Mouse (Mus musculus) embryo, embryonic 10.5 days (tissue): ENCODE results near the gene Foxf1.

Experiments used
- DNase-seq: peaks from one replicate; pipeline ENCODE4 v3.0.0-alpha.2; 2015; ENCODE audit warnings: low spot score

Foxf1 gene

GRCm38 (mm10) chr8:121082218-121083092, 1.7 kb upstream of the Foxf1 start:
- DNase-seq: peak; percentile 42

DNA sequence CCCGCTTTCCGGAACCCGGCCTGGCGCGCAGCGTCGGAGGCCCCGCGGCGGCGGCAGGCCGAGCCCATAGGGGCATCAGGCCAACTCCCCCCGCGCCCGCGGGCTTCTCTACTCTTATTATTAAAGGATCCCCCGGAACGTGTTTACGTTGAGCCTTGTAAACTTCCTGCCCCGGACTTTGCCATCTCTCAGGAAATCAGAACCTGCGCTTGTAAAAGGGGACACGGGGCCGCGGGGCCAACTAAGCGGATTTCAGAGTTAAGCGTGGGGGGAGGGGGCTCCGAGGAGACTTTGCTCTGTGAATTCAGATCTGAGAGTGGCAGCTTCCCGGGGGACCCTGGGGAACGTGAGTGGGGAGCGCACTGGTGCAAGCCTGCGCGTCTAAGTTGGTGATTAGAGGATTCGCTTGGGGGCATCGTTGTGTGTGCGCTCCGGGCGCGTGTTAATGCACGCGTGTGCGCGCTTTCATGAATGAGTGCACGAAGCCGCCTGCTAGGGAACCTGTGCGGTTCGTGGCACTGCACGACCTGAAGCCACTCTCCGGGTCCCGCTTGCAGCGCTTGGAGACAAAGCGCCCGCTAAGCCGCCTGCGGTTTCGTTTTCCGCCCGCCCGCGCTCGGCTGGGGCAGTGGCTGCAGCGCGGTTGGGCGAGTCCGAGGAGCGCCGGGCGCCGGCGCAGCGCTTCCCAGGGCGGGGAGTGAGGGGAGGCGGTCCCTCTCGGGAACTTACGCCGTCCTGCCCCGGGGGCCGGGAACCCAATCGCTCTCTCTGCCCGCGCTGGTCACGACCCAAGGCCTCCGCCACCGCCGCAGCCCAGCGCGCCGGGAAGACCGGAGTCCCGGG, 872 bp upstream of the Foxf1 start:
- peak; percentile 77 for DNase-seq

DNA sequence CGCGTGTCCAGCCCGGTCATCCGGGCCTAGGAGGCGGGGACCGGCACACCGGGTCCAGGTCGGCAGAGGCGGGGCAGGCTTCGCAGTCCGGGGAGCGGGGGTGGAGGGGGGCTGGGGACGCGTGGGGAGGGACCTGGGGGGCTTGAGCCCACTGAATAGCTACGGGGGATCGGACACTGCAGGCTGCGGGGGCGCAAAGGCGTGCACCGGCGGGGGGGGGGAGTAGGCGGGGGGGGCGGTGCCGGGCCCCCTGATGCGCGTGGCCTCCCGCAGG, 313 bp upstream of the Foxf1 start:
- DNase-seq: no peak

DNA sequence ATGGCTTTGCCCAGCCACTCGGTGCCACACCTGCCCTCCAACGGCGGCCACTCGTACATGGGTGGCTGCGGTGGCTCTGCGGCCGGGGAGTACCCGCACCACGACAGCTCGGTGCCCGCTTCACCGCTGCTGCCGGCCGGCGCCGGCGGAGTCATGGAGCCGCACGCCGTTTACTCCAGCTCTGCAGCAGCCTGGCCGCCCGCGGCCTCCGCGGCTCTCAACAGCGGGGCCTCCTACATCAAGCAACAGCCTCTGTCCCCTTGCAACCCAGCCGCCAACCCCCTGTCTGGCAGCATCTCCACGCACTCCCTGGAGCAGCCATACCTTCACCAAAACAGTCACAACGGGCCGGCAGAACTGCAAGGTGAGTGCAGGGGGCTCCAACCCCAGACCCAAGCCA, 825 bp downstream of the Foxf1 start:
- peak; percentile 26 for DNase-seq

- no peak for DNase-seq
Measured at GRCm38 (mm10) chr8:121085561-121085960, 1.4 kb downstream of the Foxf1 start.

GRCm38 (mm10) chr8:121086004-121086900, 2.1 kb downstream of the Foxf1 start:
- peak; percentile 46 for DNase-seq

GRCm38 (mm10) chr8:121088281-121088680, 4.1 kb downstream of the Foxf1 start:
- peak; percentile 44 for DNase-seq

- peak; percentile 42 for DNase-seq
Measured at GRCm38 (mm10) chr8:121088871-121089630, 4.9 kb downstream of the Foxf1 start.

- peak; percentile 44 for DNase-seq
Measured at GRCm38 (mm10) chr8:121089631-121090380, 5.6 kb downstream of the Foxf1 start.

- peak; percentile 71 for DNase-seq
Measured at GRCm38 (mm10) chr8:121090716-121091115, 6.5 kb downstream of the Foxf1 start.

GRCm38 (mm10) chr8:121092141-121092540, 8.0 kb downstream of the Foxf1 start:
- no peak for DNase-seq

GRCm38 (mm10) chr8:121092627-121093026, 8.4 kb downstream of the Foxf1 start:
- DNase-seq: peak; percentile 96

DNA sequence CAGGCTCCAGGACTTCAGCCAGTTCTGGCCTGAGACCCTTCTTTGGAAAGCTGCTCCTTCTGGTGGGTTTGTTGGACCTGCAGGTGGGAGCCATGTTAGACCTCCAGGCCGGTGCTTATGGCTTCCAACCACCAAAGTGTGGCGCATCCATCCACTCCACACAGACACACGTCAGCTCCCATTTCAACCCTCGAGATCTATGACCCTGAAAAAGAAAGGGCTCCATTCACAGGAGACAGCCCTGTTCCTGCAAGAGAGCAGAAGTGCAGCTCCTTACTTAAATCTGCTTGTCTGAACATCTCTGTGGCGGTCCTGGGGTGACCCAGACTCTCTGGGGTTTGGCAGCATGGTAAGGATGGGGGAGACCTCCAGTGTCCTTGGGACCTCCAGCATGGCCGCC, 9.3 kb downstream of the Foxf1 start:
- no peak for DNase-seq

- DNase-seq: peak; percentile 93
Measured at GRCm38 (mm10) chr8:121104049-121104818, 20.0 kb downstream of the Foxf1 start.

GRCm38 (mm10) chr8:121107668-121108656, 23.8 kb downstream of the Foxf1 start, which contains the start of gene Mthfsd:
Gene Mthfsd, minus strand, starts transcription at chr8:121108392.
- DNase-seq: peak; percentile 99

DNA sequence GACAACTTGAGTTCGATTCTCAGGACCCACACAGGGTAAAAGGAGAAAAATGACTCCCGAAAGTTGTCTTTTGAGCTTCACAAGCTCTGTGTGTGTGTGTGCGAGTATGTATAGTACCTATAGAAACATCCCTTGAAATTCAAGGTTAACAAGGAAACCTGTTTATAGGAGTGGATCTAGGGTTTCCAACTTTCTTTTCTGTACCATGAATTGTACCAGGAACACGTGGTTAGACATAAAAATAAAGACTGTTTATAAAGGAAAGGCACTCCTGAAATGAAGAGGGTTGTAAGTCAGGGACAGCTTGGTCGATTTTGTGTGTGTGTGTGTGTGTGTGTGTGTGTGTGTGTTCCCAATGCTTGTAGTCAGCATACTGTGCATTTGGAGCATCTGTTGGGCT, 24.5 kb downstream of the Foxf1 start:
- no peak for DNase-seq

DNA sequence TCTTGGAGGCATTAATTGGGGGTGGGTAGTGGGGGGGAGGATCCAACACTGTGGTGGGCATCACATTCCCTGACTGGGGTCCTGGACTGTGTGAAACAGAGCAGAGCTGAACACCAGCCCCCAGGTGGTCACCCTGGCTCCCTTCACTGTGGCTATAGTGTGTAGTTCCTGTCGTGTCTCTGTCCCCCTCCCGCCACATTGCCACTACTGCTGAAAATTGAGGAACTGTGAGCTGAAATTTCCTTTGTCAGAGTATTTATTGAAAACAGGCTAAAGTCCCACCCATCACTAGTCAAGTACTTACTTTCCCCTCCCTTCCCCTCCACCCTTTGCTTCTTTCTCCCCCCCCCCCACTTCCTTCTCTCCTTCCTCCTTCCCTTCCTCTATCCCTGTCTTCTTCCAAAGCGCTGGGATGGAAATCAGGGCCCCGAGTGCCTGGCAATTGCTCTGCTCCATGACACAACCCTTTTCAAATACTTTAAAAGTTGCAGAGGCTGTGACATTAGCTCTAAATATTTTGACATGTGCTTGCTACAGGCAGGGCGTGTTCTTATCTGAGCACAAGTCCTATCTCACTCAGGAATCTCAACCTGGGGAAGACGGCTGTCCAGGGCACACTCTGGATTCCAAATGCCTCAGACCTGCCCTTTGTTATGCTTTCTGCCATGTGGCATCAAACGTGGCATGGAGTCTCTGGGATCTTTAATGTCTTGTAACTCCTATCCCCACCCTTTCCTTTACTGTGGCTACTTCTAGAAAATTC, 27.1 kb downstream of the Foxf1 start:
- DNase-seq: no peak

DNA sequence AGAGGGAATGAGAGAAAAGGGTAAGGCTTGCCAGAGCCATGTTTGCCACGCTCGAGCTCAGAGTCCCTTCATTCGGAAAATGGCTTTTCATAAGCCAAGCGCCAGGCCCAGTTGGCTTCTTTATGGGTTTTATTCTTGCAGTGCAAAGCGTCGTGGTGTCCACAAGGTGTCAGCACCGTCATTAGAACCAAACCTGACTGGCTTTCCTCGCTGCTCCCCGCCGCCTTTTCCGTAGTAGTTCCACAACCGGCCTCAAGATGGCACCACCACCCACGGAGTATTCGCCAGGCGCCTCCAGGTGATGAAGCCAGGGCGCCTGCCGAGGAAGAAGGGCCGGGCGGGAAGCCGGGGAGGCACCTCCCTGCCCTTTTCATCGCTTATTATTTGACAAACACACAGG, 29.1 kb downstream of the Foxf1 start:
- peak; percentile 97 for DNase-seq
